Mouse (Mus musculus) macrophage (primary cell): ENCODE results near the gene Ajap1. TPM values are rescaled to one million over a fixed set of nuclear protein-coding genes. Genes with fewer than 3 reads are reported as not detected.

Source experiments
- H3K27ac ChIP-seq: fragments of 350-480 bp; formaldehyde crosslinking; 2 replicates; pipeline ENCODE4 v1.9.0; 2021
- H3K36me3 ChIP-seq: fragments of 350-480 bp; formaldehyde crosslinking; 2 replicates; pipeline ENCODE4 v1.9.0; 2021; ENCODE audit errors: inconsistent target
- H3K4me3 ChIP-seq: fragments of 350-480 bp; formaldehyde crosslinking; 2 replicates; pipeline ENCODE4 v1.9.0; 2021; ENCODE audit errors: inconsistent target
- H3K79me2 ChIP-seq: fragments of 350-480 bp; formaldehyde crosslinking; 2 replicates; pipeline ENCODE4 v1.9.0; 2021; ENCODE audit errors: inconsistent target
- WGBS: methylation state at CpG from one replicate; pipeline ENCODE4 v1.1.7; 2026; ENCODE audit warnings: inconsistent platforms; ENCODE audit not compliant: missing documents; 5-methylcytosine and 5-hydroxymethylcytosine counted together
- polyA plus RNA-seq: library from polyadenylated mRNA; stranded (reverse); fragments of 250-400 nt; gene quantifications from 3 replicates; pipeline ENCODE4 v1.2.4, GENCODE M21; 2018; ENCODE audit warnings: inconsistent platforms

Ajap1 gene
- polyA plus RNA-seq, 1 experiment from 2014 or later: not detected

- H3K4me3 ChIP-seq: no peak overlapping the region
- H3K79me2 ChIP-seq: no peaks in the 10 kb centered on the region
- 49% methylated on average over 9 of the region's 9 CpGs for WGBS
- H3K27ac ChIP-seq: no peak overlapping the region
- no peaks in the 10 kb centered on the region for H3K36me3 ChIP-seq
Observed at GRCm38 (mm10) chr4:153357539-153358242, 124.9 kb downstream of the Ajap1 start.

GRCm38 (mm10) chr4:153356236-153356635 is 126.4 kb downstream of the Ajap1 start:
- no peak overlapping the region for H3K4me3 ChIP-seq
- no peaks in the 10 kb centered on the region for H3K79me2 ChIP-seq
- no peaks in the 10 kb centered on the region for H3K36me3 ChIP-seq
- H3K27ac ChIP-seq: no peak overlapping the region
- 96% methylated on average over 4 of the region's 4 CpGs for WGBS

- 98% methylated on average over 3 of the region's 3 CpGs for WGBS
- Histone ChIP-seq H3K27ac (no peak overlapping the region), H3K79me2 (no peaks in the 10 kb centered on the region), H3K4me3 (no peak overlapping the region), H3K36me3 (no peaks in the 10 kb centered on the region)
Observed at GRCm38 (mm10) chr4:153344999-153345398, 137.6 kb downstream of the Ajap1 start.

- Histone ChIP-seq H3K79me2 (no peaks in the 10 kb centered on the region), H3K4me3 (no peak overlapping the region), H3K27ac (no peak overlapping the region), H3K36me3 (no peaks in the 10 kb centered on the region)
Observed at GRCm38 (mm10) chr4:153340887-153341286, 141.7 kb downstream of the Ajap1 start.

GRCm38 (mm10) chr4:153335301-153335799 is 147.3 kb downstream of the Ajap1 start:
- no peak overlapping the region for H3K4me3 ChIP-seq
- no peaks in the 10 kb centered on the region for H3K36me3 ChIP-seq
- no peaks in the 10 kb centered on the region for H3K79me2 ChIP-seq
- WGBS: 89% methylated on average over 15 of the region's 15 CpGs
- H3K27ac ChIP-seq: no peak overlapping the region

- no peaks in the 10 kb centered on the region for H3K79me2 ChIP-seq
- no peak overlapping the region for H3K27ac ChIP-seq
- H3K36me3 ChIP-seq: no peaks in the 10 kb centered on the region
- WGBS: 84% methylated on average over 10 of the region's 10 CpGs
- H3K4me3 ChIP-seq: no peak overlapping the region
Observed at GRCm38 (mm10) chr4:153327809-153328208, 154.8 kb downstream of the Ajap1 start.
